Mouse (Mus musculus): ENCODE results near the gene Chd5.

DNA sequence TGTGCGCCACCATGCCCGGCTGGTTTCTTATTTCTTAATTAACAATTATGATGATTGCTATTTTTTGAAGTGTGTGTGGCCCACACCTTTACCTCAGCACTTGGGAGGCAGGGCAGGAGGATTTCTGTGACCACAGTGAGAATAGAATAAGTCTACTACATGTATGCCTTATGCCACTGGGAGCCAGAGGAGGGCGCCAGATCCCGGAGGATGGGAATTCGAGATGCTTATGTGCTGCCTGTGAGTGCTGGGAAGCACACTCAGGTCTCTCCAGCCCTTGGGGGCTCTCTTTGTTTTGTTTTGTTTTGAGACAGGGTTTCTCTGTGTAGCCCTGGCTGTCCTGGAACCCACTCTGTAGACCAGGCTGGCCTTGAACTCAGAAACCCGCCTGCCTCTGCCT, 9.8 kb upstream of the Chd5 start:
- TF ChIP-seq CTCF (IDR thresholded peaks at IDR 0.05; ENCODE audit: low read depth) (peak; percentile 63), EP300 (IDR thresholded peaks at IDR 0.05; ENCODE audit: low read depth) (no peak)

All from liver, postnatal 0 days (tissue).